Mouse (Mus musculus): ENCODE results near the gene Hoxa4. TPM values are rescaled to one million over a fixed set of nuclear protein-coding genes. Genes with fewer than 3 reads are reported as not detected.

Hoxa4 gene
- polyA plus RNA-seq, 1 experiment, result 2.4 TPM

DNA sequence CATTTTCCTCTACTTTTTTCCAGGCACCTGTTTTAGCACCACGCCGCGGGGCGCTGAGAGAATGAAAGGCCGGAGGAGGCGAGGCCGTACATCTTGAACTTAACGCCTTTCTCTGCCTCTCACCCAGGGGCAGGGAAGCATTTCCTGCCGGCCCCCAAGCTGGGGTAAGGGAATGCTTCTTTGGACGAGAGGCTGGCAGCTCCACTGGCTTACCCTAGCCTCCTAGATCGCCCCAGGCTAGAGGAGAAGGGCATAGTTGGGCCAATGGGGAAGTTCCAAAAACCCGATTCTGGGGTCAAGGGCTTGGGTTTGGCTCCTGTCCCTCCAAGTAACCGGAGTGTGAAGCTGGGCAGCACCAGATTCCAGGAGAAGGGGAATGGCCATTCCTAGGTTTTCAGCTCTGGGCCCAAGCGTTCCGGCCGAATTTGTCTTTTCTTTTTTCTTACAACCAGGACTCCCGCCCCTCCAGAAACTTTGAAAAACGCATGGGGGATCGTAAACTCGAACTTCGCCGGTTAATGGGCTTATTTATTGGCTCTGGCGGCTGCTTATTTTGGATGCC is 41.5 kb upstream of the Hoxa4 start:
- TF ChIP-seq POLR2A (IDR thresholded peaks at IDR 0.05; ENCODE audit: low read depth, low read length), result no peak
- no peak for TF ChIP-seq CTCF (IDR thresholded peaks at IDR 0.05; ENCODE audit: extremely low read depth, insufficient read length, insufficient replicate concordance, low read depth, low read length)
- H3K4me3 ChIP-seq (ENCODE audit: low read depth, low read length), result no peak overlapping the region
- WGBS, result 7% methylated on average over 23 of the region's 23 CpGs
- no peaks in the 10 kb centered on the region for H3K36me3 ChIP-seq (ENCODE audit: control insufficient read depth, insufficient read depth, low read length)
- H3K27ac ChIP-seq (ENCODE audit: insufficient read depth, low read depth, low read length), result no peak overlapping the region
- H3K27me3 ChIP-seq (ENCODE audit: control insufficient read depth, insufficient read depth, low read length), result peaks cover 87% of the 10 kb centered on the region
- H3K4me1 ChIP-seq (ENCODE audit: control insufficient read depth, insufficient read depth, insufficient read length, low read length), result no peaks in the 10 kb centered on the region; the same call in 1 of the 2 replicates

DNA sequence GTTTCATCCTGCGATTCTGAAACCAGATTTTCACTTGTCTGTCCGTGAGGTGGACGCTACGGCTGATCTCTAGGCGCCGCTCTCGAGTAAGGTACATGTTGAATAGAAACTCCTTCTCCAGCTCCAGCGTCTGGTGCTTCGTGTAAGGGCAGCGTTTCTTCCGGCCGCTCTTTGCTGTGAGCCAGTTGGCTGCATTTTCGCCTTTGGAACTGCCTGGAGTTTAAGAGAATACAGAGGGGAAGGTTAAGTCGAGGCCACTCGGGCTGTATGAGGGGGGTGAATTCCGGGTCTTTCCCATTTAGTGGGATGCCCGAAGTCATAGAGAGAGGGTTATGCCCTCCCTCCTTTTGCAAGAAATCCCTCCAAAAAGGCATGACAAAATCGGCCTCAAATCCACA is 41.0 kb upstream of the Hoxa4 start:
- WGBS, result 1% methylated on average over 18 of the region's 18 CpGs
- no peak for TF ChIP-seq CTCF (IDR thresholded peaks at IDR 0.05; ENCODE audit: extremely low read depth, insufficient read length, insufficient replicate concordance, low read depth, low read length)
- no peak for TF ChIP-seq POLR2A (IDR thresholded peaks at IDR 0.05; ENCODE audit: low read depth, low read length)
- H3K27me3 ChIP-seq (ENCODE audit: control insufficient read depth, insufficient read depth, low read length), result peaks cover 86% of the 10 kb centered on the region
- no peaks in the 10 kb centered on the region; the same call in 1 of the 2 replicates for H3K4me1 ChIP-seq (ENCODE audit: control insufficient read depth, insufficient read depth, insufficient read length, low read length)
- no peak overlapping the region for H3K4me3 ChIP-seq (ENCODE audit: low read depth, low read length)
- no peaks in the 10 kb centered on the region for H3K36me3 ChIP-seq (ENCODE audit: control insufficient read depth, insufficient read depth, low read length)
- H3K27ac ChIP-seq (ENCODE audit: insufficient read depth, low read depth, low read length), result no peak overlapping the region

DNA sequence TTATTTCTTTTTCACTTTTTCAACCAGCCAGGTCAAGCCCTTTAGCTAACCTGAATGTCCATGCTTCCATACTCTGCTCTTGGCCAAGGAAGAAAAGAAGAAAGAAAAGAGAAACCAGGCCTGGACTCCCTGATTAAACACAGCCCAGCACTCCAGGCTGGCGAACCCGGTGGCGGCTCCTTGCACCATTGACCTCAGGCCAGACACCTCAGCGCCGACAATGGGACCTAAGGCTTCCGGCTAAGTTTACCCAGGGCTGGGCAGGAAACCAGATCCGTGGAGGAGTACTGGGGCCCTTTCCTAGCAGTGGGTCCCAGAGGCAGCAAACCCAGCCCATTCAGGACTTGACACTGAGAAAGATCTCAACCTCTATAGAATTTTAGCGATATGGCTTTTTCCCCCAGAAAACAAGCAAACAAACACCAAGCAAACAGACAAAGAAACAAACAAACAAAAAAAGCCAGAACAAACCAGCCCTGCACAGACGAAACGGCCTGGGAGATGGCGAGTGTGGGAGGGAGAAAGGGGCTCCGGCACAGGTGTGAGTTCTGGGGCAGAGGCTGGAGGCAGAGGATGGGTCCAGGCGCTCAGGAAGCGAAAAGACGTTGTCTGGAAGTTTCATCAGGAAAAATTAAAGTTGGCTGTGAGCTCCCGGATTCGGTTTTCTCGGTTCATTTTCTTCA is 40.5 kb upstream of the Hoxa4 start:
- TF ChIP-seq CTCF (IDR thresholded peaks at IDR 0.05; ENCODE audit: extremely low read depth, insufficient read length, insufficient replicate concordance, low read depth, low read length), result no peak
- TF ChIP-seq POLR2A (IDR thresholded peaks at IDR 0.05; ENCODE audit: low read depth, low read length), result no peak
- Histone ChIP-seq H3K4me1 (ENCODE audit: control insufficient read depth, insufficient read depth, insufficient read length, low read length) (no peaks in the 10 kb centered on the region; the same call in 1 of the 2 replicates), H3K36me3 (ENCODE audit: control insufficient read depth, insufficient read depth, low read length) (no peaks in the 10 kb centered on the region), H3K27ac (ENCODE audit: insufficient read depth, low read depth, low read length) (no peak overlapping the region), H3K27me3 (ENCODE audit: control insufficient read depth, insufficient read depth, low read length) (peaks cover 87% of the 10 kb centered on the region), H3K4me3 (ENCODE audit: low read depth, low read length) (no peak overlapping the region)
- WGBS, result 4% methylated on average over 18 of the region's 18 CpGs

DNA sequence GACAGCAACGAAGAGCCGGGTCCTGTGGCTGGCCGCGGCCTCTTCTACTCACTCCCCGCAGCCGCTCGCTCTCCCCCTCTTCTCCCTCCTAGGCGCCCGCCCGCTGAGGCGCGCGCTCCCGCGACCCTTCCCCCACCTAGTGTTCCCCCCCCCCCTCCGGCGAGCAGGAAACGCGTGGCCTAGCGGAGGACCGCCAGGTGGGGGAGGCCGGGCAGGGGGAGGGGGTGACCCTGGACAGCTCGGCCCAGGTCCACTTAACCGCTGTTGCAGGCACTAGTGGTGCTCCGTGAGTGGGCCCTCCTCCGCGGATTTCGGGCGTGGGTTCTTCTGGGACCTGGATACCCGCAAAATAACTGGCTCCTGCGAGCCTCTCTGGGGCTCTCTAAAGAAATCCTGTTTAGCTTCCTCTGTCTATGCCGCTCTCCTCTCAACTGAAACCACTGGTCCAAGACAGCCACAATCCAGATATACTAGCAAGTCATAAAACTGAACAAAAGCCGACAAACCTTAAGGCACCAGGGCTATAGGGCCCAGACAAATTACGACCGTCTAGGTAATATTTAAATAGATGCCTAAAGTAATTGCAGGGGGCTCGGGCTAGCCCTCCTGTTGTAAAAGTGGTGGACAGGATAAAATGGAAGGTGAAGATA is 39.1 kb upstream of the Hoxa4 start, which contains the start of gene Hoxa9:
TSS of gene Hoxa9 (minus strand) at position 574 of the 650 bp plus-strand sequence.
- Histone ChIP-seq H3K27ac (ENCODE audit: insufficient read depth, low read depth, low read length) (no peak within 1 kb of the TSS), H3K4me1 (ENCODE audit: control insufficient read depth, insufficient read depth, insufficient read length, low read length) (peaks cover 4% of the 10 kb centered on the region; the same call in 1 of the 2 replicates), H3K27me3 (ENCODE audit: control insufficient read depth, insufficient read depth, low read length) (peaks cover 92% of the 10 kb centered on the region), H3K4me3 (ENCODE audit: low read depth, low read length) (no peak within 1 kb of the TSS), H3K36me3 (ENCODE audit: control insufficient read depth, insufficient read depth, low read length) (no peaks in the 10 kb centered on the region)
- TF ChIP-seq POLR2A (IDR thresholded peaks at IDR 0.05; ENCODE audit: low read depth, low read length) (no peak), CTCF (IDR thresholded peaks at IDR 0.05; ENCODE audit: extremely low read depth, insufficient read length, insufficient replicate concordance, low read depth, low read length) (no peak)
- WGBS, result 4% methylated on average over 23 of the region's 36 CpGs

DNA sequence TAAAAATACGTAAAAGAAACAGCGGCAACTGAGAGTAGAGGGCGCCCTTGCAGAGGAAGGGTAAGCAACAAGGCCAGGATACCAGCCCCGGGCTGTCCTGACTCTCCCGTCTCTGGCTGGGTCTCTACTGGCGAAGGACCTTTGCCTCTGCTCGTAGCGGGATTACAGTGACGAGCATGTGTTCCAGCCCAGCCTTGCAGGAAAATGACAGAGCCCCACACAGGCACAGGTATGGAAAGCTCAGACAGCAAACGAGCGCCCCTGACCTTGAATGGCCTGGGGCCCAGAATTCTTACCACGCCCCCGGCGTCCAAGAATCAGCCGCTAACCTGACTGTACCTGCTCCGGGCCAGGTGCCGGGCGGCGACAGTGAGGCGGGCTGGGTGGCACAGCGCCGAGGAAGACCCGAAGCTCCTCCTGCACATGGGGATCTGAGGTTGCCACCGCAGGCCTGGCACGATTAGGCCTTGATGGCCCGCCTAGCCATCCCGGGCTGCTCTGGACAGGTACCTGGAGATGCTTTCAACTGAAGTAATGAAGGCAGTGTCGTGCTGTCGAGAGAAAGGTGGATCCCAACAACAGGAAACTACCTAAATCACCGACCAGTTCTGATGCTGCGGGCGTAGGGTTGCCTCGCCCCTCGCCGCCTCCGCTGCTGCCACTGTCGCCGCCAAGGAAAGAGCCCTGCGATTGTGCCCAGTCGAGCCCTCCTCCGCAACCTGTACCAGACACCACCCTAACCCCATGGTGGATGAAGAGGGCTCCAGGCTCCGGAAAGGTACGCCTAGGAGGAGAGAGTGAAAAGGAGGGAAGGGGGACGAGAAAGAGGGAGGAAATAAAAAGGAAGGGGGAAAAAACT is 38.2 kb upstream of the Hoxa4 start:
- WGBS, result 4% methylated on average over 44 of the region's 44 CpGs
- Histone ChIP-seq H3K4me1 (ENCODE audit: control insufficient read depth, insufficient read depth, insufficient read length, low read length) (peaks cover 4% of the 10 kb centered on the region; the same call in 1 of the 2 replicates), H3K27ac (ENCODE audit: insufficient read depth, low read depth, low read length) (no peak overlapping the region), H3K4me3 (ENCODE audit: low read depth, low read length) (no peak overlapping the region), H3K27me3 (ENCODE audit: control insufficient read depth, insufficient read depth, low read length) (peaks cover 92% of the 10 kb centered on the region), H3K36me3 (ENCODE audit: control insufficient read depth, insufficient read depth, low read length) (no peaks in the 10 kb centered on the region)
- TF ChIP-seq CTCF (IDR thresholded peaks at IDR 0.05; ENCODE audit: extremely low read depth, insufficient read length, insufficient replicate concordance, low read depth, low read length) (no peak), POLR2A (IDR thresholded peaks at IDR 0.05; ENCODE audit: low read depth, low read length) (no peak)

DNA sequence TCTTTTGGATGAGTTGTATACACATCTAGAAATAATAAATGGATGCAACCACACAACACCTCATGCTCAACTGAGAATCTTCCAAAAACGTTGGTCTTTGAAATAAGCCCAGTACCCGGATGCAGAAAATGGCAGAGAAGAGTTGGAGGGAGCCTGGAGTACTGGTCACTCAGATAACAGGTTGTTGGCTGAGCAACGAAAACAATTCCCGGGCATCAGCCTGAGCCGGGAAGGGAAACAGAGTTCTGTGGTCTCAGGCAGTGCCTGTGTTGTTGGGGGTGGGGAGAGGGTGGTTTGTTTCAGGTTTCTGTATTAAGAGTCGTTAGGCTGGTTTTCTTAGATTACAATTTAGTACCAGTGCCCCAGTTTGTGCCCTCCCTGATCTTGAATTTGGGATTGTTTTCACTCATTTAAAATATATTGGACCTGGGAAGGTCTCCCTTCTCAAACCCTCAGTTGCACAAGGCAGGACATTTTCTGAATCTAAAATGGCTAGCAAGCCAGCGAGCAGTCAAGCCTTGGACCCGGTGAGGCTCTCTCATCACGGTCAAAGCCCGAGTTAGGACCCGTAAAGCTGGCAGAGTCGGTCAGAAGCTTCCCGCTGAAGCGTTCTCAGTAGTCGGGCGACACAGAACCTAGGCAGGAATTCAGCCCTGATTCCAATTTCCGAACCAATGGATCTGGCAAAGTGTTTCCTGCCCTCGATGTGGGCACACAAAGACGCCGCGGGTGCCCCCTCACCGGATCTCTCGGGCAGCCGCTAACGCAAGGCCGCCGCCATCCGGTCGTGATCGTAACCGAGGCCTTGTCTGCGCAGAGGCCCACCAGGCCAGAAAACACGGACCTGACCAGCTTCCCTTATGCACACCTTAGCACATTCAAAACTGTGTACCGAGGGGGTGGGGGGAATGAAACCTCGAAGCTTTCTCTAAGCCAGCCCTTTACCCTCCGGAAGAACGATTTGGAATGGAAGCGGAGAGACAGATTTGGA is 37.2 kb upstream of the Hoxa4 start:
- WGBS, result 6% methylated on average over 38 of the region's 38 CpGs

More for the DNA sequence above, 37.2 kb upstream of the Hoxa4 start:
- Histone ChIP-seq H3K27ac (ENCODE audit: insufficient read depth, low read depth, low read length) (no peak overlapping the region), H3K4me1 (ENCODE audit: control insufficient read depth, insufficient read depth, insufficient read length, low read length) (peaks cover 4% of the 10 kb centered on the region; the same call in 1 of the 2 replicates), H3K4me3 (ENCODE audit: low read depth, low read length) (no peak overlapping the region), H3K27me3 (ENCODE audit: control insufficient read depth, insufficient read depth, low read length) (peaks cover 91% of the 10 kb centered on the region), H3K36me3 (ENCODE audit: control insufficient read depth, insufficient read depth, low read length) (no peaks in the 10 kb centered on the region)
- no peak for TF ChIP-seq POLR2A (IDR thresholded peaks at IDR 0.05; ENCODE audit: low read depth, low read length)
- TF ChIP-seq CTCF (IDR thresholded peaks at IDR 0.05; ENCODE audit: extremely low read depth, insufficient read length, insufficient replicate concordance, low read depth, low read length), result no peak

All from small intestine, adult 2 months (tissue).